Mouse (Mus musculus) forebrain, embryonic 13.5 days (tissue): ENCODE measurements around the gene Slc7a14. TPM values are rescaled to one million over a fixed set of nuclear protein-coding genes. Genes with fewer than 3 reads are reported as not detected.

Source experiments
- polyA plus RNA-seq: library from polyadenylated mRNA; unstranded; fragments of >200 nt; fragmentation: Nextera tagmentation; extraction: Ambion mirVana; gene quantifications from 2 replicates; pipeline ENCODE4 v1.2.1, GENCODE M21; 2015

The Slc7a14 gene
- polyA plus RNA-seq, 1 experiment from 2014 or later: 1.5 TPM

Other genes starting within 250 kb of the Slc7a14 start
- gene Skil, start 215.3 kb downstream of the Slc7a14 start, polyA plus RNA-seq: 31.4 and 32.3 TPM in 2 replicates
- gene Cldn11, start 160.5 kb downstream of the Slc7a14 start, polyA plus RNA-seq: 26.6 and 35.9 TPM in 2 replicates